Mouse (Mus musculus) kidney, postnatal 4 days (tissue): ENCODE data around the gene Wfdc17.

ENCODE experiments used
- DNase-seq, 2 experiments: peaks; one replicate each; pipeline ENCODE4 v3.0.0; 2021; ENCODE audit warnings: mixed read lengths in 2 of 2

Wfdc17 gene

GRCm38 (mm10) chr11:83703705-83704104 is at the start of gene Wfdc17:
TSS of gene Wfdc17 (plus strand) at chr11:83703991.
- DNase-seq, result no peak

GRCm38 (mm10) chr11:83654606-83655005 is 49.2 kb upstream of the Wfdc17 start:
- no peak for DNase-seq

- no peak for DNase-seq
Measured at GRCm38 (mm10) chr11:83657508-83657907, 46.3 kb upstream of the Wfdc17 start.

- DNase-seq, result no peak
Measured at GRCm38 (mm10) chr11:83658797-83659196, 45.0 kb upstream of the Wfdc17 start.

GRCm38 (mm10) chr11:83662204-83662603 is 41.6 kb upstream of the Wfdc17 start, which contains the start of gene Ccl4:
TSS of gene Ccl4 (plus strand) at chr11:83662584.
- DNase-seq, result no peak

GRCm38 (mm10) chr11:83663532-83663931 is 40.3 kb upstream of the Wfdc17 start:
- DNase-seq, result no peak

- DNase-seq, result no peak
Measured at GRCm38 (mm10) chr11:83671743-83672142, 32.0 kb upstream of the Wfdc17 start.

GRCm38 (mm10) chr11:83675665-83676064 is 28.1 kb upstream of the Wfdc17 start:
- DNase-seq, result no peak

- DNase-seq, result no peak
Measured at GRCm38 (mm10) chr11:83689918-83690317, 13.9 kb upstream of the Wfdc17 start.

GRCm38 (mm10) chr11:83692008-83692407 is 11.8 kb upstream of the Wfdc17 start:
- no peak for DNase-seq

- DNase-seq, result no peak
Measured at GRCm38 (mm10) chr11:83708715-83709114, 4.9 kb downstream of the Wfdc17 start, which contains the start of gene Wfdc18. TSS of gene Wfdc18 (plus strand) at chr11:83709015.

- no peak for DNase-seq
Measured at GRCm38 (mm10) chr11:83709683-83710082, 5.9 kb downstream of the Wfdc17 start.

GRCm38 (mm10) chr11:83712671-83713070 is 8.9 kb downstream of the Wfdc17 start:
- DNase-seq, result no peak

GRCm38 (mm10) chr11:83713925-83714324 is 10.1 kb downstream of the Wfdc17 start:
- no peak for DNase-seq

- no peak for DNase-seq
Measured at GRCm38 (mm10) chr11:83717042-83717665, 13.4 kb downstream of the Wfdc17 start.

GRCm38 (mm10) chr11:83720766-83721165 is 17.0 kb downstream of the Wfdc17 start:
- DNase-seq, result no peak

GRCm38 (mm10) chr11:83728757-83729432 is 25.1 kb downstream of the Wfdc17 start:
- no peak for DNase-seq

GRCm38 (mm10) chr11:83731116-83731515 is 27.3 kb downstream of the Wfdc17 start:
- no peak for DNase-seq

- DNase-seq, result no peak
Measured at GRCm38 (mm10) chr11:83733071-83733640, 29.4 kb downstream of the Wfdc17 start.

GRCm38 (mm10) chr11:83734215-83734614 is 30.4 kb downstream of the Wfdc17 start:
- DNase-seq, result no peak

- DNase-seq, result no peak
Measured at GRCm38 (mm10) chr11:83735881-83736280, 32.1 kb downstream of the Wfdc17 start.

GRCm38 (mm10) chr11:83737109-83737558 is 33.3 kb downstream of the Wfdc17 start:
- DNase-seq, result no peak

GRCm38 (mm10) chr11:83739241-83739640 is 35.5 kb downstream of the Wfdc17 start:
- DNase-seq, result peak; percentile 88 to 89

- no peak for DNase-seq
Measured at GRCm38 (mm10) chr11:83740443-83740991, 36.7 kb downstream of the Wfdc17 start.
